Mouse (Mus musculus) CH12.LX (cell line): ENCODE data around the gene Katnbl1.

Source experiments
- CTCF ChIP-seq, 2 experiments: IDR thresholded peaks in 1 of 2; conservative IDR thresholded peaks in 1 of 2; 2 replicates each; pipeline ENCODE4 v1.5.1; 2011 to 2012; ENCODE audit warnings: low read depth in 2 of 2, low read length in 2 of 2, improper control_type of control experiment in 1 of 2, inconsistent platforms in 1 of 2, mild to moderate bottlenecking in 1 of 2, moderate library complexity in 1 of 2
- GABPA ChIP-seq: IDR thresholded peaks from 2 replicates; pipeline ENCODE4 v1.6.1; 2012; ENCODE audit warnings: low read depth, low read length, improper control_type of control experiment, inconsistent platforms; ENCODE audit not compliant: insufficient replicate concordance
- HCFC1 ChIP-seq: IDR thresholded peaks from 2 replicates; pipeline ENCODE4 v1.6.1; 2012; ENCODE audit warnings: low read depth, mild to moderate bottlenecking, inconsistent platforms, low read length, improper control_type of control experiment
- IRF4 ChIP-seq: IDR thresholded peaks from 2 replicates; pipeline ENCODE4 v1.6.1; 2014; ENCODE audit warnings: low read depth, mild to moderate bottlenecking, inconsistent platforms, low read length, improper control_type of control experiment
- MAFK ChIP-seq: IDR thresholded peaks from 2 replicates; pipeline ENCODE4 v1.6.1; 2011; ENCODE audit warnings: low read length, improper control_type of control experiment; ENCODE audit not compliant: insufficient replicate concordance
- POLR2A ChIP-seq: IDR thresholded peaks from 2 replicates; pipeline ENCODE4 v1.6.1; 2011; ENCODE audit warnings: low read depth, mild to moderate bottlenecking, improper control_type of control experiment, low read length
- POLR2AphosphoS2 ChIP-seq: IDR thresholded peaks from 2 replicates; pipeline ENCODE4 v1.6.1; 2011; ENCODE audit warnings: low read depth, low read length, improper control_type of control experiment
- TCF12 ChIP-seq: IDR thresholded peaks from 2 replicates; pipeline ENCODE4 v1.6.1; 2014; ENCODE audit warnings: low read depth, mild to moderate bottlenecking, inconsistent platforms, low read length, improper control_type of control experiment

DNA sequence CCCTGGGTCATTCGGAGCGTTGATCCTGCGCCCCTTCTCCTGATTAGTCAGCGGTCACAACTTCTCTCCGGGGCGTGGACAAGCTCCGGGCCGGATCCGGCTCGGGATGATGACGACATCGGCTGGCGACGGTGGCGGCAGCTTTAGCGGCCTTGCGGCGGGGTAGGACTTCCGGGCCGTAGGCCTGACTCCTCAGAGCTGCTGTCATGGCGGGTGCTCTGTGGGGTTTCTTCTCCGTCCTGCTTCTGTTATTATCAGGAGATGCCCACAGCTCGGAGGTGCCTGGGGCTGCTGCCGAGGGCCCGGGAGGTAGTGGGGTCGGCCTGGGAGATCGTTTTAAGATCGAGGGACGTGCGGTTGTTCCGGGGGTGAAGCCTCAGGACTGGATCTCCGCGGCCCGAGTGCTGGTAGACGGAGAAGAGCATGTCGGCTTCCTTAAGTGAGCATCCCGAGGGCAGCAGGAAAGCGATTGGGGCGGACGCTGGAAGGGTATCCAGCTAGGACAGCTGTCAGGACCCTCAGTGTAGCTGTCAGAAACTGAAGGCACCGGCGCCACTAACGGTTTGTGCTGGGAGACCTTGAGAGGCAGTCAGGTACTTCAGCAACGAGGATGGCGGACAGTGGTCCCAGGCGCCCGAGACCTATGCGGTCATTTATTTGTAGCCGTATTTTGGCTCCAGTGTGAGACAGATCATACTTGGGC is 76.0 kb downstream of the Katnbl1 start, which contains the start of gene Emc7:
- TF ChIP-seq IRF4 (peak; percentile 75), TCF12 (peak; percentile 92), MAFK (0 out of 2 replicates have a peak, but pooled peaks have one; percentile 39), POLR2A (peak; percentile 97), POLR2AphosphoS2 (peak; percentile 79), CTCF (conservative IDR thresholded peaks at IDR 0.05 in 1 of 2, IDR thresholded peaks at IDR 0.05 in 1 of 2; ENCODE audit: low read depth in 2 of 2, low read length in 2 of 2) (no peak), HCFC1 (peak; percentile 97), GABPA (peak; percentile 56; the same call in 1 of the 2 replicates)
